Mouse (Mus musculus): ENCODE data around the gene Ctsj. TPM values are rescaled to one million over a fixed set of nuclear protein-coding genes. Genes with fewer than 3 reads are reported as not detected.
A peak's percentile ranks its signal among the peaks of the same experiment; 100 is the strongest.

Ctsj gene
- not detected in 2 replicates for total RNA-seq (2017)

DNA sequence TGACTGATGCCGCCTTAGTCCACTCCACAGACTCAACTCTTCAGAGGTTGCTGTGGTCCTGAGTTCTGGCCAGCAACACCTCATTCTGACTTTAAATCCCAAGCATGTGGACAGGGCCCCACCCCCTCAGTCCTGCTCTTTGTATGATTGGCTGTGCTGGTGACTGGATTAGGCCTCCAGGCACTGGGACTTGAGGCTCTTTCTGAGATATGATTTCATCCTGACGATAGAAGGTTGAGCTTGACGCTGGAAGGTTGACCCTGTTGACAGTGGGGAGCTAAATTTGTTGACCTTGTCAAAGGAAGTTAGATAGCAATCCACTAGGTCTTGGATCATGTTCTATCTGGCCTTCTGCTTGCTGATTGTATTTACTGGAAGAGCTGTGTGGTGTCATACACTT lies at the start of gene Ctsj:
Ctsj (minus strand) TSS at position 101 of the 400 bp plus-strand sequence.
- no peak for ATAC-seq (replicated peaks; ENCODE audit: low read depth, poor library complexity, severe bottlenecking)

GRCm38 (mm10) chr13:61040531-61040930 lies 34.8 kb upstream of the Ctsj start, which contains the start of gene Ctsq:
Ctsq (minus strand) TSS chr13:61040631.
- ATAC-seq (replicated peaks; ENCODE audit: low read depth, poor library complexity, severe bottlenecking): no peak

DNA sequence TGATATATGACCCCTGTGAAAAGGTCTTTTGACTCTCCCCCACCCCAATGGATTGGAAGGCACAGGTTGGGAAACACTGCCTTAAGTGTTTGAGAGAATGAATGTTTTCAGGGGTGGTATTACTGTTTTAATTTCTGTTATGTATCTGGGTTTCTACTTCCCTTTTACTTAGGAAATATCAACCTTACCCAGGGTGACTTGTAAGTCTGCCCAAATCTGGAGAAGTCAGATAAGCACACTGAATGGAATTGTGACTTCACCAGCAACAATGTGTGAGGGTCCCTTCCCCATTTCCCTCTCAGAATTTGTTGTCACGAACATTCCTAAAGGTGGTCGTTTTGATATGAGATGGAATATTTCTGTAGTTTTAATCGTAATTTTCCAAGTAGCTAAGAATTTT lies 17.0 kb upstream of the Ctsj start:
- peak; percentile 100 for ATAC-seq (replicated peaks; ENCODE audit: low read depth, poor library complexity, severe bottlenecking)

DNA sequence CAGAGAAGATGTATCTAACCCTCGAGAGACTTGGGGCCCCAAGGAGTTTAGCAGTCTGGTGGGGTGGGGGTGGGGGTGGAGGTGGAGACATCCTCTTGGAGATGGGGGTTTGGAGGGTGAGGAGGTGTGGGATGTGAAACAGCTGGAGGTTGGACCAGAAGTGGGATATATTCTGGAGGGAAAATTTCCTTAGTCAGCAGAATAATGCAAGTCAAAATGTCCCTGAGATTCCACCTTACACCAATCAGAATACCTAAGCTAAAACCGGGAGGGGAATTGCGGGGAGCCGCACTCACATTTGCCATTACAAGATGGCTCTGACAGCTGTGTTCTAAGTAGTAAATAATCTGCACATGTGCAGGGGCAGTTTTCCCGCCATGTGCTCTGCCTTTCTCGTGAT lies 16.1 kb upstream of the Ctsj start:
- no peak for ATAC-seq (replicated peaks; ENCODE audit: low read depth, poor library complexity, severe bottlenecking)

DNA sequence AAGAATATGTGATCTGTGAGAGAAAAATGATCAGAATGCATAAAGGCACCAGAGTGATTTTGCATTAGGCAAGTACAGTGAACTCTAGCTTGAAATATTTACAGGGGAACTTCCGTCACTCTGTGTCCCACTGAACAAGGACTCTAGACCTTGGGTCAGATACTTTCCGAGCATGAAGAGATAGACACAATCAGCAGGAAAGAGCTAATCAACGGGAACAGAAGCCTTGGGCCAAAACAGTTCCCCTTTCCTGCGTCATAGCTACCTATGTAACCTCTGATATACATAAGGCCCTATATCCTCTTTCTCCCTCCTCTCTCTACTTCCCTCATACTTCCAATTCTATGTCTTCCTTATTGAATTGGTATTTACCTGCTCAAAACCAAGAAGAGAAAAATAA lies 4.4 kb upstream of the Ctsj start:
- peak; percentile 96 for ATAC-seq (replicated peaks; ENCODE audit: low read depth, poor library complexity, severe bottlenecking)

GRCm38 (mm10) chr13:60997600-60997999 lies 8.2 kb downstream of the Ctsj start:
- 0 out of 2 replicates have a peak, but pooled peaks have one; percentile 65 for ATAC-seq (replicated peaks; ENCODE audit: low read depth, poor library complexity, severe bottlenecking)

DNA sequence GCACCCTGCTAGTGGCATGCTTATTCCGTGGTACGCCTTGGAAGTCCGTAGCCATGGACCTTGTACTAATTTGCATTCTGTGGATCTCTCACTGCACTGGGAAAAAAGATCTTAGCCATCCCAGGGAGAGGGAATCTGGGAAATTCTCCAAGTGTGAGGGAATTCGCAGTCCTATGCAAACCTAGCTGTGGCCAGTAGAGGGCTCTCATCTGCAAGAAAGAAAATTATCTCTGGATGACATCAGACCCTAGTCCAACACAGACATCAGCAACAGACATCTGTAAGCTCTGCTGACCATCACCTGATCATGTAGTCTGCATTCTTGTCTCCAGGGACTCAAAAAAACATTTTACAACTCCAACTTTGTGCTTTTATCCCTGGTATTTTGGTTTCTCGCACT lies 18.8 kb downstream of the Ctsj start:
- ATAC-seq (replicated peaks; ENCODE audit: low read depth, poor library complexity, severe bottlenecking): peak; percentile 63; the same call in 1 of the 2 replicates

GRCm38 (mm10) chr13:60972319-60972718 lies 33.4 kb downstream of the Ctsj start:
- peak; percentile 56; the same call in 1 of the 2 replicates for ATAC-seq (replicated peaks; ENCODE audit: low read depth, poor library complexity, severe bottlenecking)

- ATAC-seq (replicated peaks; ENCODE audit: low read depth, poor library complexity, severe bottlenecking): peak; percentile 87
Measured at GRCm38 (mm10) chr13:60963985-60964384, 41.8 kb downstream of the Ctsj start.

DNA sequence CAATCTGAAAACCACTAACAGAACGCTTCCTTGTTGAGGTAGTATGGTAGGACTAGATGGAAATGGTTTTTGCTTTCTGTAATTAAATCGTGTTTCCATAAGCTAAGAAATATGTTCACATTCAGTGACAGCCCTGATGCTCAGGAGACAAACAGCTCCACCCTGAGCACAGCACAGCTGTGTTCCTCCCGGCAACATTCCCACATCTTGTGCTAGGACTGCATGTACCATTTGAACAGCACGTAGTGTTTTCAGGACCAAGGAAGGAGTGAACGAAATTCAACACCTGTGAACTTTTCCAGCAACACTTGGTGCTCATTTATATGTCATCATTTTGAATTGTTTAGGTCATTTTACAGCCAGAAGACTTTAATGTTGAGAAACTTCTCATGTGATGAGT lies 44.1 kb downstream of the Ctsj start:
- ATAC-seq (replicated peaks; ENCODE audit: low read depth, poor library complexity, severe bottlenecking): no peak

Other genes starting within 250 kb of the Ctsj start
- not detected in 2 replicates for gene BC051665, start 219.6 kb downstream of the Ctsj start, total RNA-seq (2017)
- gene Ctsll3, start 203.1 kb downstream of the Ctsj start, total RNA-seq (2017): not detected in 2 replicates
- 1.2 TPM in 1 of 2 replicates, not detected in the other for gene 4930486L24Rik, start 141.5 kb downstream of the Ctsj start, total RNA-seq (2017)
- gene Gm49392, start 109.1 kb downstream of the Ctsj start, total RNA-seq (2017): 1.5 TPM in 1 of 2 replicates, not detected in the other
- 40.8 and 44.2 TPM in 2 replicates for gene Ctla2b, start 108.5 kb downstream of the Ctsj start, total RNA-seq (2017)
- gene Tpbpb, start 101.1 kb downstream of the Ctsj start, total RNA-seq (2017): not detected in 2 replicates
- gene Gm49393, start 70.4 kb downstream of the Ctsj start, total RNA-seq (2017): not detected in 2 replicates
- gene Gm49391, start 69.4 kb downstream of the Ctsj start, total RNA-seq (2017): 2.8 TPM in 1 of 2 replicates, not detected in the other
- gene Ctla2a, start 69.3 kb downstream of the Ctsj start, total RNA-seq (2017): 344 and 394 TPM in 2 replicates
- gene Tpbpa, start 64.0 kb downstream of the Ctsj start, total RNA-seq (2017): not detected in 2 replicates
- gene Ctsq, start 34.7 kb upstream of the Ctsj start, total RNA-seq (2017): not detected in 2 replicates
- not detected in 2 replicates for gene Ctsr, start 158.3 kb upstream of the Ctsj start, total RNA-seq (2017)
- not detected in 2 replicates for gene Cts6, start 197.5 kb upstream of the Ctsj start, total RNA-seq (2017)
- gene Cts8, start 249.4 kb upstream of the Ctsj start, total RNA-seq (2017): not detected in 2 replicates

All from common myeloid progenitor, adult 5-6 weeks (primary cell).